Mouse (Mus musculus) limb, embryonic 11.5 days (tissue): ENCODE data around the gene Trim7. TPM values are rescaled to one million over a fixed set of nuclear protein-coding genes. Genes with fewer than 3 reads are reported as not detected.

Source experiments
- ATAC-seq: fragments of 200-750 bp; cut with Nextera tagmentation; 2 replicates; pipeline ENCODE4 v1.8.0; 2017; ENCODE audit warnings: low read depth; ENCODE audit not compliant: insufficient number of reproducible peaks, low FRiP score, low TSS enrichment
- DNase-seq: peaks from one replicate; pipeline ENCODE4 v3.0.0-alpha.2; 2015; ENCODE audit warnings: low spot score
- H3K27ac ChIP-seq: fragments of 300-500 bp; sonication (generic); replicated peaks from 2 replicates; pipeline ENCODE4 v1.5.1; 2014; ENCODE audit warnings: low read depth, mild to moderate bottlenecking, low read length
- H3K27me3 ChIP-seq: fragments of 300-500 bp; sonication (generic); 2 replicates; pipeline ENCODE4 v1.6.1; 2014; ENCODE audit warnings: mild to moderate bottlenecking, low read length, mixed read lengths; ENCODE audit not compliant: control insufficient read depth, insufficient read depth
- H3K36me3 ChIP-seq: fragments of 300-500 bp; sonication (generic); 2 replicates; pipeline ENCODE4 v1.6.1; 2014; ENCODE audit warnings: mild to moderate bottlenecking, low read length, moderate library complexity, mixed read lengths; ENCODE audit not compliant: control insufficient read depth, insufficient read depth
- H3K4me1 ChIP-seq: fragments of 300-500 bp; sonication (generic); 2 replicates; pipeline ENCODE4 v1.6.1; 2014; ENCODE audit warnings: low read length, mixed read lengths; ENCODE audit not compliant: control insufficient read depth, insufficient read depth
- H3K4me2 ChIP-seq: fragments of 300-500 bp; sonication (generic); 2 replicates; pipeline ENCODE4 v1.6.1; 2014; ENCODE audit warnings: low read depth, mild to moderate bottlenecking, moderate library complexity; ENCODE audit not compliant: severe bottlenecking
- H3K4me3 ChIP-seq: fragments of 300-500 bp; sonication (generic); 2 replicates; pipeline ENCODE4 v1.5.1; 2014; ENCODE audit warnings: low read depth, low read length
- H3K9ac ChIP-seq: fragments of 300-500 bp; sonication (generic); 2 replicates; pipeline ENCODE4 v1.6.1; 2014; ENCODE audit warnings: mild to moderate bottlenecking, low read length
- H3K9me3 ChIP-seq: fragments of 300-500 bp; sonication (generic); 2 replicates; pipeline ENCODE4 v1.6.1; 2016; ENCODE audit warnings: low read length; ENCODE audit not compliant: control insufficient read depth
- WGBS: fragments of 180-500 bp; shearing (Covaris S2); extraction: QIAGEN DNeasy Blood & Tissue Kit; methylation state at CpG from one replicate; pipeline ENCODE4 v1.1.7; 2014; 5-methylcytosine and 5-hydroxymethylcytosine counted together
- polyA plus RNA-seq: library from polyadenylated mRNA; unstranded; fragments of >200 nt; fragmentation: Nextera tagmentation; extraction: Ambion mirVana; gene quantifications from 2 replicates; pipeline ENCODE4 v1.2.1, GENCODE M21; 2014

Gene Trim7
- polyA plus RNA-seq, 1 experiment from 2014 or later: 0.25 TPM

DNA sequence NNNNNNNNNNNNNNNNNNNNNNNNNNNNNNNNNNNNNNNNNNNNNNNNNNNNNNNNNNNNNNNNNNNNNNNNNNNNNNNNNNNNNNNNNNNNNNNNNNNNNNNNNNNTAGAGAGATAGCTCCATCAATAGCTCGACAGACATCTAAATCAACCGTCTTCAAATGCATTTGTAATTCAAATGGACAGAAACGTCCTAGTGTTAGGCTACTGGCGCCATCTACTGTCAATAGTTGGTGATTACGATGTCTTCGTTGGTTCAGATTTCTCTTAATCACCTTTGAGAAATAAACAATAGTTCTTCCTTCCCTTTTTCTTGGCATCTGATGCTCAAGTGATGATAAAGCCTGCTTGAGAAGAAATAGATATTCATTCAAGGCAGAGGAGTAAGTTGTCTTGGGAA lies 33.1 kb downstream of the Trim7 start:
- DNase-seq (peak; percentile 65), ATAC-seq (no peak)
- no peak overlapping the region for H3K4me2 ChIP-seq

DNA sequence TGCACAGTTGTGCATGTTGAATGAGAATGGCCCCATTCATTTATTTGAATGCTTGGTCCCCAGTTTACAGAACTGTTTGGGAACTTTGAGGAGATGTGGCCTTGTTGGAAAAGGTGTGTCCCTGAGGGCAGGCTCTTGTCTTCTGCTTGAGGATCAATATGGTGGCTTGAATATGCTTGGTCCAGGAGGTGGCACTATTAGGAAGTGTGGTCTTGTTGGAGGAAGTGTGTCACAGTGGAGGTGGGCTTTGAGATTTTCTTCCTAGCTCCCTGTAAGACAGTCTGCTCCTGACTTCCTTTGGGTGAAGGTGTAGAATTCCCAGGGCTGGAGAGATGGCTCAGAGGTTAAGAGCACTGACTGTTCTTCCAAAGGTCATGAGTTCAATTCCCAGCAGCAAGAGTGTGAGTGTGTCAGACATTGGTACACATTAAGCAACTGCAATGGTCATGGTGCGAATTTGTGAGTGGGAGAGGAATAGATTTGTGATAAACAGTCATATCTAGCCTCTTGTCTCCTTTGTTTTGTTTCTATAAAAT lies 36.9 kb downstream of the Trim7 start:
- H3K4me1 ChIP-seq: 0 out of 2 replicates have a peak, but pooled peaks cover 3% of the 10 kb centered on the region
- H3K4me2 ChIP-seq: no peak overlapping the region
- no peaks in the 10 kb centered on the region for H3K36me3 ChIP-seq
- 87% methylated on average over 1 of the region's 1 CpGs for WGBS
- H3K9ac ChIP-seq: no peak overlapping the region
- H3K27me3 ChIP-seq: 0 out of 2 replicates have a peak, but pooled peaks cover 6% of the 10 kb centered on the region
- DNase-seq: no peak
- H3K9me3 ChIP-seq: no peaks in the 10 kb centered on the region
- ATAC-seq: no peak
- no peak overlapping the region for H3K4me3 ChIP-seq
- H3K27ac ChIP-seq: no peak overlapping the region

More for the DNA sequence above, 33.1 kb downstream of the Trim7 start:
- Histone ChIP-seq H3K4me3 (no peak overlapping the region), H3K9me3 (no peaks in the 10 kb centered on the region), H3K36me3 (no peaks in the 10 kb centered on the region), H3K27me3 (0 out of 2 replicates have a peak, but pooled peaks cover 6% of the 10 kb centered on the region), H3K27ac (no peak overlapping the region), H3K9ac (no peak overlapping the region), H3K4me1 (0 out of 2 replicates have a peak, but pooled peaks cover 3% of the 10 kb centered on the region)
- 1% methylated on average over 6 of the region's 6 CpGs for WGBS

DNA sequence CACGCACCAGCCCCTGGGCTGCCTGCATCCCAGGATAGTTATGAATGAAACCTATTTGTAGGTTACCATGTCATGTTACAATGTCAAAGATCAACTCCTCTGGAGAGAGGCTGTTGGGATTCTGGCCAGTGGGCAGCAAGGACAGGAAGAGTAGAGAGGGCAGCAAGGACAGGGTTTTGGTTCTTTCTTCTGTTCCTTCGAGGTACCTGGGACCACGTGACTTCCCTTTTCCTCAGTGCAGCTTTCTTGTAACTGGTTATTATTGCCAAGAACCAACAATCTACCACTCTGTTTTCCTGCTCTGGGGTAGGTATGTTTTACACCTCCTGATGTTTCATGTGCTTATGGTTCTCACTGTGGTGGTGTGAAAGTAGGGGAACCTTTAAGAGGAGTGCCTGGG lies 37.9 kb downstream of the Trim7 start:
- H3K4me1 ChIP-seq: no peaks in the 10 kb centered on the region
- no peaks in the 10 kb centered on the region for H3K36me3 ChIP-seq
- no peak overlapping the region for H3K4me2 ChIP-seq
- ATAC-seq (no peak), DNase-seq (no peak)
- no peak overlapping the region for H3K27ac ChIP-seq
- H3K4me3 ChIP-seq: no peak overlapping the region
- no peaks in the 10 kb centered on the region for H3K9me3 ChIP-seq
- 0 out of 2 replicates have a peak, but pooled peaks cover 2% of the 10 kb centered on the region for H3K27me3 ChIP-seq
- WGBS: 85% methylated on average over 3 of the region's 3 CpGs
- no peak overlapping the region for H3K9ac ChIP-seq

DNA sequence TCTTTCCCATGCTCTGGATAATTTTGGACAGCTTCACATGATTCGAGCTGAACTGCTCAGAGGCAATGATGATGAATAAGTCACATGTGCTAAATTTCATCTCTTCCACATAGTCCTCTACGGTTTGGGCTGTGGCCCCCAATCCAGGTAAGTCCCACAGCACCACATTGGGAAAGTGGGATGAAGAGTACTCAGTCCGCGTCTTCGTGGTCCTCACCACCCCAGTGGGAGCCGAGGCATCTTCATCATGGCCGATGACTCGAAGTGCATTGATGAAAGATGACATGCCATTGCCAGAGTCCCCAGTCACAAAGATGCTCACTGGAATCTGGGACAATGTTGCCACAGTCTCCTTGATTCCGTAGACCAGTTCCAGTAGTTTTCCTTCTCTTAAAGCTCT lies 40.5 kb downstream of the Trim7 start:
- no peaks in the 10 kb centered on the region for H3K4me1 ChIP-seq
- no peak for DNase-seq
- no peak overlapping the region for H3K4me3 ChIP-seq
- ATAC-seq: no peak
- no peaks in the 10 kb centered on the region for H3K36me3 ChIP-seq
- H3K9me3 ChIP-seq: no peaks in the 10 kb centered on the region
- no peak overlapping the region for H3K9ac ChIP-seq
- no peak overlapping the region for H3K4me2 ChIP-seq
- no peaks in the 10 kb centered on the region for H3K27me3 ChIP-seq
- no peak overlapping the region for H3K27ac ChIP-seq
- 92% methylated on average over 9 of the region's 9 CpGs for WGBS

DNA sequence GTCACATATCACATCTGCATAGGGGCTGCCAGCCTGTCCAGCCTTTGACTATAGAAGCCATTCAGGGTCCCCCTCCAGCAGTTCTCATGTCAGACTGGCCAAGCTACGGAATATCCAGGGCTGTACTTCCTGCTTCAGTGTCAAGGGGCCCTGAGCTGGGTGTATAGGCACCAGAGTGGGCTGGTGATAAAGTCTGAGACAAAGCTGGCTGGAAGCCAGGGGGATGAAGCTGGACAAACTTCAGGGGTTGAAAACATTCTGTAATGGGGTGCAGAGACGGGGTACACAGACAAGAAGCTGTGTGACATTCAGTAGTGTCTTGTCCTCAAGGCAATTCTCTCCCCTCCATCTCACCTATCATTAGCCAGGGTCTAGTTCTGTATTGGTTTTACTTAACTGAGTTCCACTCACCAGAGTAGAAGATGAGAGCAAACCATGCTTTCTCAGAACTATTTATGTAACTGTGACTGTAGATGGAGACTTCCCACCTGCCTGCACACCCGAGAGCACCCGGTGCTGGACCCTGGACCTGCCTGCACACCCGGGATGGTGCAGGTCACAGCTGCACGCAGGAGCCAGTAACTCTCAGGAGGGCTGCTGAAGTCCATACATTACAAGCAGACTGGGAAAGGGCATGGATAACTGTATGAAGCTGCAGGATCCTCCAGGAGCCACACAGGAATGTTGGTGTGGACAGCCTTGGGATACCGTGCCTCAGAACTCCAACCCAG lies 43.6 kb downstream of the Trim7 start:
- Histone ChIP-seq H3K9ac (no peak overlapping the region), H3K4me2 (no peak overlapping the region), H3K27me3 (no peaks in the 10 kb centered on the region), H3K4me3 (no peak overlapping the region), H3K9me3 (no peaks in the 10 kb centered on the region), H3K4me1 (peaks cover 4% of the 10 kb centered on the region; the same call in 1 of the 2 replicates), H3K27ac (no peak overlapping the region), H3K36me3 (no peaks in the 10 kb centered on the region)
- DNase-seq (no peak), ATAC-seq (no peak)
- 79% methylated on average over 7 of the region's 7 CpGs for WGBS

DNA sequence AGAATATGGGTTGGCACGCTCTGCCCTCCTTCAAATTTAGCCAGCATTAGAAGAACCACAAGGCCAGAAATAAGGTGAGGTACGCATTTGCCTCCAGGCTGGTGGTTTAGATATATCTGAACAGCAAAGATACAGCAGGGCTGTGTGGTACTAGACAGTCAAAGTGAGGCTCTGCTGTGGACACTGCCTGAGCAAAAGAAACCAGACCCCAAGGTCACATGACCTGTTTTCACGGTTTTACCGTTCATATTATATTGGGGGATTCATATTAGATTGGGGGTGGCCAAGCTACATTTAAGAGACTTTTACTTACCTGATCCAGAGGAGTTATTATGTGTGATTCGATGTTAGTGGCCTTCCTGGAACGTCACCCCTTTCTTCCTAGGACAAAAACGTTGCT lies 44.8 kb downstream of the Trim7 start:
- Histone ChIP-seq H3K4me1 (peaks cover 4% of the 10 kb centered on the region; the same call in 1 of the 2 replicates), H3K27me3 (no peaks in the 10 kb centered on the region), H3K4me2 (peak overlapping the region; percentile 61), H3K36me3 (no peaks in the 10 kb centered on the region), H3K4me3 (peak overlapping the region; percentile 17), H3K9ac (peak overlapping the region; percentile 28), H3K27ac (no peak overlapping the region), H3K9me3 (no peaks in the 10 kb centered on the region)
- 39% methylated on average over 7 of the region's 7 CpGs for WGBS
- ATAC-seq (no peak), DNase-seq (no peak)

DNA sequence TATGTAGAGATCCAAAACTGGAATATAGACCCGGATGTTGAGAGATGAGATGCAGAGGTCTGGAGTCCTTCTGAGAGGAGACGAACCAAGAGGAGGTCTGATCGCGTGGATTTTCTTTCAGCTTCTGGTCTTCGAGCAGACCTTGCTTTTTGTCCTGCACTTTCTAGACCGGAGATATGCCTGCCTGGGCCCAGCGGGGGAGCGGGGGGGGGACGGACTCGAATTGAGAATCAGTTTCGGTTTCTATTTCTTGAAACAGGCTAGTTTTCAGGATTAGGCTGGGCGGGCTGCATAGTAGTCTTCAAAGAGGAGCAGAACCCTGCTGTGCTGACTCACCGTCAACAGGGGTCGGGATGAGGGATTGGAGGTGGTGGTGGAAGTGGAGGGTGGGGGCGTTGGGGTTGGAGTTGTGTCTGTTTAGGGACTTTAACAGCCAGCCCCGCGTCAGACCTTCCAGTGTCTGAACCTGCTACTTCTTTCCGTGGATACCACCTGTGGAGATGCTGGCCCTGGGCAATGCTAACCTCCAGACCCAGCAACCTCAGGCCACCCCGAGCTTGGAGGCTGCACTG lies 45.3 kb downstream of the Trim7 start, which contains the start of gene Irgm1:
TSS of gene Irgm1 (minus strand) at position 483 of the 572 bp plus-strand sequence.
- 1% methylated on average over 19 of the region's 19 CpGs for WGBS
- Histone ChIP-seq H3K9me3 (no peaks in the 10 kb centered on the region), H3K36me3 (no peaks in the 10 kb centered on the region), H3K27me3 (no peaks in the 10 kb centered on the region), H3K4me3 (peak within 1 kb of the TSS; percentile 17), H3K27ac (no peak within 1 kb of the TSS), H3K4me2 (peak within 1 kb of the TSS; percentile 61), H3K9ac (peak within 1 kb of the TSS; percentile 28), H3K4me1 (peaks cover 4% of the 10 kb centered on the region; the same call in 1 of the 2 replicates)
- DNase-seq (peak; percentile 51), ATAC-seq (peak; percentile 55)

DNA sequence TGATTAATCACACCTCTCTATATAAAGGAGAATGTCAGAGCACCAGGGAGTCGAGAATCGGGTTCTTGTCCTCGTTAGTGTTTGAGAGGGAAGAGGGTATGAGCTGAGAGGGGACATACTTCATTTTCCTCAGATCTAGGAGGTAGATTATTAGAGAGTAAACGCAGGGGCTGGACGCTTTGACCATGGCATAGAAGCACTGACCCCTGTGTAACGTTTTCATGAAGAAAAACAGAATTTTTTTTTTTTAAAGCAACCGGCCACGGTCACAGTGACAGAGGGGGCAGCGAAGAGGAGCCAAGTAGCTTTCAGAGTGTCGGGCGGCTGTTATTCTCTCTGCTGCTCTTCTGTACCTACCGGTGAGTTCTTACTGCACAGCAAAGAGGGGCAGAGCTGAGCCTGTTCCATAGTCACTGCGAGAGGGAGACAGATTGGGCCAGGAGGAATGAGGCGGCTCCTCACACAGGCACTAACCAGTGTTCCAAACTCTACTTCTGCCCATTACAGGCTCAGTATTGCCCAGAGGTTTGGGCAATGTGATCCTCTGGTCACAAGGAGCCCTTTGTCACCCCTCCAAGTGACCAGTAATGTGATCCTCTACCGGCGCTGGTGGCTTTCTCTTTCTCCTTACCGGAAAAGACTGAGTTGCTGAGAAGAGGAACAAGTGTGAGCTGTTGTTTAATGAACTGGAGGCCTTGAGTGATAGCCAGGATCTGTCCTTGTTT lies 46.0 kb downstream of the Trim7 start:
- H3K36me3 ChIP-seq: no peaks in the 10 kb centered on the region
- H3K9ac ChIP-seq: no peak overlapping the region; the same call in 1 of the 2 replicates
- no peak overlapping the region for H3K27ac ChIP-seq
- ATAC-seq (no peak; the same call in 1 of the 2 replicates), DNase-seq (peak; percentile 37)
- whole genome bisulfite sequencing: 6% methylated on average over 17 of the region's 17 CpGs
- no peaks in the 10 kb centered on the region for H3K27me3 ChIP-seq
- H3K4me3 ChIP-seq: peak overlapping the region; percentile 17
- H3K4me2 ChIP-seq: peak overlapping the region; percentile 61
- no peaks in the 10 kb centered on the region for H3K9me3 ChIP-seq
- H3K4me1 ChIP-seq: peaks cover 4% of the 10 kb centered on the region; the same call in 1 of the 2 replicates
